In genomic region chr13:20147736-20148135, GRCm38 (mm10) we compare ENCODE assay signal across 9 mouse cellular contexts. TPM values are rescaled to one million over a fixed set of nuclear protein-coding genes. Genes with fewer than 3 reads are reported as not detected.
DNase-seq lines count a peak whose midpoint lies in the region; ATAC-seq and TF ChIP-seq lines count a peak whose summit lies in the region.
"Had no signal": no experiment of that assay in that cellular context is flagged by ENCODE, and none has a peak within 500 bp of the region (broad histone marks: within the 10 kb centered on the region; RNA-seq: fewer than 3 reads in every experiment).

No protein-coding gene starts in this region.

- no peaks in the 10 kb centered on the region for H3K79me2 ChIP-seq in liver, adult 2 months (ENCODE audit: control insufficient read depth, insufficient read depth, low read length)

- no peaks in the 10 kb centered on the region for H3K4me1 ChIP-seq in hindbrain, embryonic 14.5 days (replicated peaks; ENCODE audit: control insufficient read depth, insufficient read depth, low read length)
- no peaks in the 10 kb centered on the region for H3K4me1 ChIP-seq in hindbrain, embryonic 11.5 days (replicated peaks; ENCODE audit: control insufficient read depth, insufficient read depth, low read length)
- H3K4me1 ChIP-seq in intestine, embryonic 16.5 days (ENCODE audit: control insufficient read depth, insufficient read depth, low read length): peaks cover 9% of the 10 kb centered on the region
- peaks cover 4% of the 10 kb centered on the region; the same call in 1 of the 2 replicates for H3K4me1 ChIP-seq in liver, adult 2 months (ENCODE audit: control insufficient read depth, insufficient read depth, low read length)

- H3K27me3 ChIP-seq in hindbrain, embryonic 14.5 days (ENCODE audit: control insufficient read depth, insufficient read depth, low read length): no peaks in the 10 kb centered on the region
- H3K27me3 ChIP-seq in hindbrain, embryonic 11.5 days (ENCODE audit: control insufficient read depth, insufficient read depth, low read length): no peaks in the 10 kb centered on the region
- H3K27me3 ChIP-seq in intestine, embryonic 16.5 days (replicated peaks; ENCODE audit: control insufficient read depth, insufficient read depth, low read length): no peaks in the 10 kb centered on the region
- H3K27me3 ChIP-seq in liver, adult 2 months (ENCODE audit: control insufficient read depth, insufficient read depth, low read length): no peaks in the 10 kb centered on the region

- ATAC-seq in hindbrain, embryonic 14.5 days (ENCODE audit: low FRiP score): peak; percentile 28
- no peak for ATAC-seq in hindbrain, embryonic 11.5 days (ENCODE audit: low FRiP score)
- ATAC-seq in intestine, embryonic 16.5 days: peak; percentile 93
- ATAC-seq in CD4-positive, CD25-positive, alpha-beta regulatory T cell, adult 4 months: no peak
- ATAC-seq: inflammation-experienced regulatory T-cells, adult 6 months had no signal

- no peak for TF ChIP-seq POLR2A in liver, adult 2 months (IDR thresholded peaks at IDR 0.05; ENCODE audit: extremely low read depth, insufficient read depth, low read length)

- H3K4me2 ChIP-seq in hindbrain, embryonic 14.5 days (replicated peaks): no peak overlapping the region
- H3K4me2 ChIP-seq in hindbrain, embryonic 11.5 days (replicated peaks; ENCODE audit: low read depth, low read length): no peak overlapping the region
- no peak overlapping the region for H3K4me2 ChIP-seq in intestine, embryonic 16.5 days (ENCODE audit: low read depth, low read length)

- H3K9me3 ChIP-seq in hindbrain, embryonic 14.5 days (ENCODE audit: control insufficient read depth, low read length): no peaks in the 10 kb centered on the region
- no peaks in the 10 kb centered on the region for H3K9me3 ChIP-seq in hindbrain, embryonic 11.5 days (ENCODE audit: control insufficient read depth, low read length)
- H3K9me3 ChIP-seq in intestine, embryonic 16.5 days (ENCODE audit: control insufficient read depth, low read length): no peaks in the 10 kb centered on the region

- no peak overlapping the region for H3K27ac ChIP-seq in hindbrain, embryonic 14.5 days
- no peak overlapping the region for H3K27ac ChIP-seq in hindbrain, embryonic 11.5 days (ENCODE audit: low read depth, low read length)
- peak overlapping the region; percentile 25 for H3K27ac ChIP-seq in intestine, embryonic 16.5 days (ENCODE audit: low read length)
- H3K27ac ChIP-seq in liver, adult 2 months (replicated peaks; ENCODE audit: insufficient read depth, low read depth, low read length): no peak overlapping the region

- H3K9ac ChIP-seq in hindbrain, embryonic 14.5 days: no peak overlapping the region
- no peak overlapping the region for H3K9ac ChIP-seq in hindbrain, embryonic 11.5 days (ENCODE audit: low read depth, low read length)
- no peak overlapping the region for H3K9ac ChIP-seq in intestine, embryonic 16.5 days (ENCODE audit: low read depth, low read length)
- H3K9ac ChIP-seq in liver, adult 2 months (ENCODE audit: low read depth, low read length): no peak overlapping the region

- no peaks in the 10 kb centered on the region for H3K36me3 ChIP-seq in hindbrain, embryonic 14.5 days (replicated peaks; ENCODE audit: control insufficient read depth, insufficient read depth)
- no peaks in the 10 kb centered on the region for H3K36me3 ChIP-seq in hindbrain, embryonic 11.5 days (ENCODE audit: control insufficient read depth, insufficient read depth, low read length)
- no peaks in the 10 kb centered on the region for H3K36me3 ChIP-seq in intestine, embryonic 16.5 days (ENCODE audit: control insufficient read depth, insufficient read depth, low read length)
- H3K36me3 ChIP-seq in liver, adult 2 months (ENCODE audit: control insufficient read depth, insufficient read depth, low read length): no peaks in the 10 kb centered on the region

- 86% methylated on average over 4 of the region's 4 CpGs for WGBS in hindbrain, embryonic 14.5 days
- 82% methylated on average over 4 of the region's 4 CpGs for WGBS in hindbrain, embryonic 11.5 days
- 35% methylated on average over 4 of the region's 4 CpGs for WGBS in intestine, embryonic 16.5 days
- 13% methylated on average over 4 of the region's 4 CpGs for WGBS in liver, adult 2 months

- no peak for TF ChIP-seq CTCF in liver, adult 2 months (IDR thresholded peaks at IDR 0.05; ENCODE audit: low read depth, low read length)

- no peak overlapping the region for H3K4me3 ChIP-seq in hindbrain, embryonic 14.5 days (replicated peaks; ENCODE audit: low read length)
- H3K4me3 ChIP-seq in hindbrain, embryonic 11.5 days (ENCODE audit: low read depth, low read length): no peak overlapping the region
- no peak overlapping the region for H3K4me3 ChIP-seq in intestine, embryonic 16.5 days (ENCODE audit: low read length)
- no peak overlapping the region for H3K4me3 ChIP-seq in liver, adult 2 months (ENCODE audit: insufficient read depth, low read depth, low read length)

- DNase-seq in hindbrain, embryonic 14.5 days (ENCODE audit: low spot score): no peak
- no peak for DNase-seq in hindbrain, embryonic 11.5 days (ENCODE audit: low spot score)
- peak; percentile 81 for DNase-seq in liver, adult 2 months (ENCODE audit: extremely low read depth, low read depth, low spot score)
- DNase-seq in lung, postnatal 36 days: peak; percentile 73
- no peak for DNase-seq in cerebellum, postnatal 10 days
- DNase-seq: cerebellum, postnatal 36 days had no signal

RNA-seq across cellular contexts. Expression of gene Elmo1, which starts 57.3 kb away (rescaled TPM):
- polyA plus RNA-seq in hindbrain, embryonic 14.5 days (2014; fragmentation: Nextera tagmentation; extraction: Ambion mirVana): 41.9 and 50.6 TPM in 2 replicates
- 22.9 and 23.4 TPM in 2 replicates for polyA plus RNA-seq in hindbrain, embryonic 11.5 days (2014; fragmentation: Nextera tagmentation; extraction: Ambion mirVana)
- polyA plus RNA-seq in intestine, embryonic 16.5 days (2015; fragmentation: Nextera tagmentation; extraction: Ambion mirVana): 14.4 and 17.5 TPM in 2 replicates
- total RNA-seq in liver, adult 2 months (2014; rRNA removed): 4.3 and 6.7 TPM in 2 replicates
- 1.1 and 1.2 TPM in 2 replicates for polyA plus RNA-seq in liver, adult 2 months (2012; rRNA removed)
- 100 to 1,000 TPM; 100 to 111 TPM for polyA plus RNA-seq in CD4-positive, CD25-positive, alpha-beta regulatory T cell, adult 4 months (2017; shearing (Covaris generic))

Comparison
In these comparisons a context has a peak if more than half of its experiments do, and no peak if none do; other contexts are left out.
1. ATAC-seq: peak in hindbrain, embryonic 14.5 days (single experiment) and intestine, embryonic 16.5 days (single experiment); none in hindbrain, embryonic 11.5 days (single experiment) and CD4-positive, CD25-positive, alpha-beta regulatory T cell, adult 4 months (single experiment).
2. DNase-seq: peak in liver, adult 2 months (single experiment) and lung, postnatal 36 days (single experiment); none in hindbrain, embryonic 14.5 days (single experiment), hindbrain, embryonic 11.5 days (single experiment) and cerebellum, postnatal 10 days (0 of 2).